11 mouse cellular contexts compared by ENCODE assay signal in the genomic region with DNA sequence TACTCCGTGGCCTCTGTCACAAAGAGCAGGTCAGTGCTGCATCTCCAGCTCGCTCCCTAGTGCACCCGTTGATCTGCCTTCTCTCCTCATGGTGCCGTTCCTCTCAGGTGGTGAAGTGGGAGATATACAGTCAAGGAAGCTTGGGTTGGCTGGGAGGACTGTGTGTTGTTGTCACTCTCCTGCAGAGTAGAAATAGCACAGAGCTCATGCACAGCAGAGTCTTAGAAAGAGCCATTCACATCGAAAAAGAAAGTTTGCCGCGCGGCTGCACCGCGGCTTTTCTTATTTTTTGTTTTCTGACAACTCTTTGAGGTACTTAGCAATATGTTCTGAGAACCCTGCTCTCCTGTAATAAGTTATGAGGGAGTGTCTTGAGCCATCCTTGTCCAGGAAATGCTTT.
"Had no signal": no experiment of that assay in that cellular context is flagged by ENCODE, and none has a peak within 500 bp of the region (broad histone marks: within the 10 kb centered on the region; RNA-seq: fewer than 3 reads in every experiment).

No protein-coding gene starts in this region.

- H3K36me3 ChIP-seq: intestine, embryonic 15.5 days had no signal

- DNase-seq: kidney, adult 18-20 months; kidney, postnatal 10 days; kidney, postnatal 4 days; lung, adult 18-20 months; lung, postnatal 4 days; right cerebral cortex, postnatal 14 days; thymus, postnatal 4 days had no signal

- H3K27me3 ChIP-seq: intestine, embryonic 15.5 days; limb, embryonic 12.5 days; midbrain, embryonic 13.5 days had no signal

- ATAC-seq: intestine, embryonic 15.5 days; midbrain, embryonic 13.5 days had no signal

- H3K4me3 ChIP-seq: intestine, embryonic 15.5 days; limb, embryonic 12.5 days; midbrain, embryonic 13.5 days had no signal

- H3K4me2 ChIP-seq: intestine, embryonic 15.5 days; limb, embryonic 12.5 days; midbrain, embryonic 13.5 days had no signal

- H3K9me3 ChIP-seq: intestine, embryonic 15.5 days; limb, embryonic 12.5 days had no signal

- H3K27ac ChIP-seq: intestine, embryonic 15.5 days; limb, embryonic 12.5 days; midbrain, embryonic 13.5 days; stomach, postnatal 0 days had no signal

- H3K9ac ChIP-seq: intestine, embryonic 15.5 days; limb, embryonic 12.5 days; midbrain, embryonic 13.5 days had no signal
